Mouse (Mus musculus) heart, postnatal 4 days (tissue): ENCODE measurements around the gene 1810010H24Rik. TPM values are rescaled to one million over a fixed set of nuclear protein-coding genes. Genes with fewer than 3 reads are reported as not detected.
"Not testable (repeated sequence)": the region's sequence is repeated elsewhere in the genome, so short reads cannot be mapped to it uniquely, and the experiment has no call there.

ENCODE experiments used
- DNase-seq: peaks from one replicate; pipeline ENCODE4 v3.0.0; 2021
- total RNA-seq, 2 experiments: library from RNA; stranded (reverse); gene quantifications; 2 replicates each; pipeline ENCODE4 v1.2.3; 2021

The 1810010H24Rik gene
- total RNA-seq, 2 experiments from 2014 or later = 3.7 to 4.0 TPM

DNA sequence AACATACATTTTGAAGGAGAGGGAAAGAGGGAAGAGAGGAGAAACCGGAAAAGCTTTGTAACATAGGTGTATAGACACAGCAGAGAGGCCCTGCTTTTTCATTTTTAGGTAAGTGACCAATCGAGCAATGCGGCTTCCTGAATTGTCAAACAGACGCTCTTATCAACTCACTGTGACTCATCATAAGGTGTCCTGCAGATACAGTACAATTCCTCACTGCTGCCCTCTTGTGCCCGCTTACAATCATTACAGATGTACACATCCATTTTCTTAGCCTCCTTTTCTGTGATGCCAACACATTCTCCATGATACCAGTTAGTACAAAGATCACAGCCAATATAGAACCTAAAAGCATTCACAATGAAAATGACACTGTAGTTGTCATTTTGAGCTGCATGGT is 18.8 kb downstream of the 1810010H24Rik start:
- DNase-seq = peak; percentile 74

DNA sequence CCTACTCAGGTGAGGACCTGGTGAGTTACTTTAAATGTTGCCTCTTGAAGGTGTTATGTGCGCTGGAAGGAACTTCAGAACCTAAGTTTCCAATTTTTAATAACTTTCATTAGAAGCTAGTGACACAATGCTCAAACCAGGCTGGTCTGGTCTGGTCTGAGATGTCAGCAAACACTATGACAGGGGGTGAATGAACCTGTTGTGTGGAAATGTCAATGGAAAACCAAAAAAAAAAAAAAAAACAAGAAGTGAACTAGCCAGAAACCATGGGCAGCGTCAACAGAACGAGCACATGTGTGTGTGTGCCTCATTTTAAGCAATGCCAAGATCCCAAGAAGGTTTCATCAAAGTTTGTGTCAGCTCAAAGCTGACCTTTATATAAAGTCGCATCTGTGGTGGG is 20.1 kb downstream of the 1810010H24Rik start:
- no peak for DNase-seq

GRCm38 (mm10) chr11:107046766-107047620 is 21.5 kb downstream of the 1810010H24Rik start:
- DNase-seq = no peak

DNA sequence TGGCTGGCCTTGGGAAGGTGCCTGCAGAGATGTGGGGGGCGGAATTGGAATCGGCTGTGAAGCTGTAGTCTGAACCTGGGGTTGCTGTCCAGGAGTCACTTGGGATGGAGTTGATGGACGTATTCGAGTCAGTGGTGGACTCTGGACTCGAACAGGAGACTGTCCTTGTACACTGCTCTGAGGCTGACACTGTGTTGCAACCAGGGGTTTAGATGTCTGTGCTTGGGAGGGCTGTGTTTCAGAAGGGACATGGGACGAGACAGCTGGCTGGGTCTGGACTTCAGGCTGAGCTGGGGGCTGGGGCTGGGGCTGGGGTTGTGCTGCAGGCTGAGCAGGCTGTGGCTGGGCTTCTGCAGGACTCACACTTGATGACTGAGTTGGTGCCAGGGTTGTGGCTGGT is 29.4 kb downstream of the 1810010H24Rik start:
- DNase-seq = no peak

DNA sequence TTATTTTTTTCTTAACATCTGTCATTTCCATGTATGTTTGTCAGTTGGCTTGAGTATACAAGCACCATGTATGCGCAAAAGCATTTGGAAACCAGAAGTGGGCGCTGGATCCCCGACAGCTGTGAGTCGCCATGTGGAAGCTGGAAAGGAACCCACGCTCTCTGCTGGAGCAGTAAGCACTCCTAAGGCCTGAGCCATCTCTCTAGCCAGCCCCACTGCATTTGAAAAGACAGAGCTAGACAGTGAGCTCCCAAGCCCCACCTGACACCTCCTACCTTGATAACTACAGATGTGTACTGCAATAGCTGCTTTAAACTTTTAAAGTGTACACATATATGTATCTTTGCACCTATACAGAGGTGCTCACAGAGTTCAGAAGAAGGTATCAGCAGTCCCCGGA is 31.9 kb downstream of the 1810010H24Rik start:
- DNase-seq = no peak

DNA sequence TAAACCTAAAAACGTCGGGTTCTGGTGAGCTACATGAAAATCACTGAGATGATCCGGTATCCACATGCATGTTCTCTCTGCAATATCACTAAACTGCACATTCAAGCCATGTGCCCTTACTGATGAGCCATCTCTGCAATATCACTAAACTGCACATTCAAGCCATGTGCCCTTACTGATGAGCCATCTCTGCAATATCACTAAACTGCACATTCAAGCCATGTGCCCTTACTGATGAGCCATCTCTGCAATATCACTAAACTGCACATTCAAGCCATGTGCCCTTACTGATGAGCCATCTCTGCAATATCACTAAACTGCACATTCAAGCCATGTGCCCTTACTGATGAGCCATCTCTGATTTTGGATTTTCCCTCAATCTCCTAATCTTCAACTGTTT is 34.2 kb downstream of the 1810010H24Rik start:
- not testable (repeated sequence) for DNase-seq

- no peak for DNase-seq
These were observed 35.5 kb downstream of the 1810010H24Rik start for GRCm38 (mm10) chr11:107060941-107061340.

DNA sequence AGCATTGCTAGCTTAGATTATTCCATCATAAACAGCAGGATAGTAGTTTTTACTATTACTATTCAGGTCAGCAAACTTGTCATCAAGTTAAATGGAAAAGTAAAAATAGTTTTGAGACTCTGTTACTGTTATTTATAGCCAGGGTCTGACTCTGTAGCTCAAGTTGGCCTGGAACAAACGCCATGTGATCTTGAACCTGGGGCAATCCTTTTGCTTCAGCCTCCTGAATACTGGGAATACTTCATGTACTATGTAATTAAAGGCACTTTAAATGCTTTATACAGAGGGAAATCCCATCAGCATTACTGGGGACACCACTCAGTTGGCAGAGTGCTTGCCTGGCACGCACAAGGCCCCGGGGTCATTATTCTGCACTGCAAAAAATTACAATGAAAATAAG is 37.6 kb downstream of the 1810010H24Rik start:
- DNase-seq = no peak

DNA sequence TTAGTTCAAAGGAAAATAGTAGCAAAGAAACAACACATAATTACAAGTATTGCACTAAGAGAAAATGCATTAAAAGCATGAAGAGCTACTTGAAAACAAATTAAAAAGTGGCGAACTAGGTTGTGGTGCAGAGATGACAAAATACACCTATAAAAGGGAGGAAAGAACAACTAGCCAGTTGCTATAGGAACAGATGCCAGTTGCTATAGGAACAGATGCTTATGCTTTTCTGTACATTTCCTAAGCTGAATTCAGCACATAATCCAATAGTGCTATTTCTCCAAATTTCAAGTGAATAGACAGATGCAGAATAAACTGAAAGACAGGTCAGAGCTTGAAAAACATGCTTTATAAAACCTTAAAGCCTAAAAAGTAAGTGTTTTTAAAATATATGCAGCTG is 39.1 kb downstream of the 1810010H24Rik start:
- no peak for DNase-seq

- DNase-seq = no peak
These were observed 39.8 kb downstream of the 1810010H24Rik start for GRCm38 (mm10) chr11:107065216-107065785.

Other genes with a start within 250 kb of the 1810010H24Rik start
- 1 to 10 TPM; 3.1 to 3.4 TPM for gene Polg2, start 246.1 kb upstream of the 1810010H24Rik start, total RNA-seq
- 100 to 1,000 TPM; 561 to 583 TPM for gene Ddx5, start 236.5 kb upstream of the 1810010H24Rik start, total RNA-seq
- gene Cep95, start 236.4 kb upstream of the 1810010H24Rik start, total RNA-seq = 1 to 10 TPM; 6.8 to 9.3 TPM
- 10 to 100 TPM; 45.9 to 46.7 TPM for gene Smurf2, start 105.0 kb upstream of the 1810010H24Rik start, total RNA-seq
- 100 to 1,000 TPM; 179 to 190 TPM for gene Kpna2, start 26.1 kb upstream of the 1810010H24Rik start, total RNA-seq
- 10 to 100 TPM; 42.0 to 44.8 TPM for gene Bptf, start 106.4 kb downstream of the 1810010H24Rik start, total RNA-seq
- 10 to 100 TPM; 28.5 to 30.8 TPM for gene Nol11, start 163.7 kb downstream of the 1810010H24Rik start, total RNA-seq